Mouse (Mus musculus) ES-E14 (cell line): Measurements from ENCODE around the gene Comtd1. TPM values are rescaled to one million over a fixed set of nuclear protein-coding genes. Genes with fewer than 3 reads are reported as not detected.

ENCODE experiments used
- DNase-seq: peaks from one replicate; pipeline ENCODE4 v3.0.0-alpha.2; 2013; ENCODE audit warnings: low read depth, low spot score
- H3K27ac ChIP-seq: 2 replicates; pipeline ENCODE4 v1.5.1; 2012; ENCODE audit warnings: low read depth, mild to moderate bottlenecking, low read length, moderate library complexity, mixed read lengths; ENCODE audit not compliant: poor library complexity, insufficient read depth, severe bottlenecking
- H3K36me3 ChIP-seq: 2 replicates; pipeline ENCODE4 v1.6.1; 2012; ENCODE audit warnings: mild to moderate bottlenecking, low read length, moderate library complexity, mixed read lengths; ENCODE audit not compliant: control insufficient read depth, poor library complexity, insufficient read depth, severe bottlenecking
- H3K4me1 ChIP-seq, 2 experiments: fragments of 150-350 bp in 1 of 2; sonication (generic) in 1 of 2; 2 replicates each; pipeline ENCODE4 v1.6.1; 2012; ENCODE audit warnings: low read length in 2 of 2, mild to moderate bottlenecking in 1 of 2, mixed read lengths in 1 of 2; ENCODE audit not compliant: control insufficient read depth in 2 of 2, insufficient read depth in 2 of 2, poor library complexity in 1 of 2
- H3K4me3 ChIP-seq, 2 experiments: fragments of 150-350 bp in 1 of 2; sonication (generic) in 1 of 2; 2 replicates each; pipeline ENCODE4 v1.5.1; 2012; ENCODE audit warnings: low read length in 2 of 2, low read depth in 1 of 2, mild to moderate bottlenecking in 1 of 2, mixed read lengths in 1 of 2; ENCODE audit not compliant: insufficient read depth in 1 of 2, poor library complexity in 1 of 2, severe bottlenecking in 1 of 2
- H3K9ac ChIP-seq: 2 replicates; pipeline ENCODE4 v1.6.1; 2012; ENCODE audit warnings: low read depth, mild to moderate bottlenecking, low read length, mixed read lengths; ENCODE audit not compliant: poor library complexity, insufficient read depth, severe bottlenecking
- H3K9me3 ChIP-seq: fragments of 150-350 bp; sonication (generic); 2 replicates; pipeline ENCODE4 v1.6.1; 2012; ENCODE audit warnings: low read depth, mild to moderate bottlenecking, low read length; ENCODE audit not compliant: control insufficient read depth, insufficient read depth
- CHD2 ChIP-seq: IDR thresholded peaks from 2 replicates; pipeline ENCODE4 v1.6.1; 2014; ENCODE audit warnings: mild to moderate bottlenecking, low read depth, low read length, inconsistent platforms
- HCFC1 ChIP-seq: IDR thresholded peaks from 2 replicates; pipeline ENCODE4 v1.6.1; 2012; ENCODE audit warnings: low read length, inconsistent platforms, borderline replicate concordance; ENCODE audit not compliant: insufficient read depth
- MAFK ChIP-seq: IDR thresholded peaks from 2 replicates; pipeline ENCODE4 v1.6.1; 2014; ENCODE audit warnings: mild to moderate bottlenecking, low read depth, low read length, inconsistent platforms; ENCODE audit not compliant: insufficient read depth
- ZC3H11A ChIP-seq: IDR thresholded peaks from 2 replicates; pipeline ENCODE4 v1.6.1; 2012; ENCODE audit warnings: low read depth, mild to moderate bottlenecking, inconsistent platforms, low read length, borderline replicate concordance
- ZNF384 ChIP-seq: IDR thresholded peaks from 2 replicates; pipeline ENCODE4 v1.6.1; 2012; ENCODE audit warnings: low read depth, low read length, inconsistent platforms
- in situ Hi-C, 2 experiments: fragments of 600-800 bp; cut with MboI; formaldehyde crosslinking; loops; one replicate each; pipeline ENCODE4 v1.15.1; 2025; ENCODE audit warnings: low sequenced_read_pairs in 2 of 2, inconsistent platforms in 1 of 2; ENCODE audit not compliant: unreplicated experiment in 2 of 2
- total RNA-seq: library from RNA; depleted of rRNA; stranded (reverse); fragments of 300-350 nt; gene quantifications from 2 replicates; pipeline ENCODE4 v1.2.3, GENCODE M21; 2012

Gene Comtd1
- total RNA-seq, 1 experiment, result 36.6 TPM

DNA sequence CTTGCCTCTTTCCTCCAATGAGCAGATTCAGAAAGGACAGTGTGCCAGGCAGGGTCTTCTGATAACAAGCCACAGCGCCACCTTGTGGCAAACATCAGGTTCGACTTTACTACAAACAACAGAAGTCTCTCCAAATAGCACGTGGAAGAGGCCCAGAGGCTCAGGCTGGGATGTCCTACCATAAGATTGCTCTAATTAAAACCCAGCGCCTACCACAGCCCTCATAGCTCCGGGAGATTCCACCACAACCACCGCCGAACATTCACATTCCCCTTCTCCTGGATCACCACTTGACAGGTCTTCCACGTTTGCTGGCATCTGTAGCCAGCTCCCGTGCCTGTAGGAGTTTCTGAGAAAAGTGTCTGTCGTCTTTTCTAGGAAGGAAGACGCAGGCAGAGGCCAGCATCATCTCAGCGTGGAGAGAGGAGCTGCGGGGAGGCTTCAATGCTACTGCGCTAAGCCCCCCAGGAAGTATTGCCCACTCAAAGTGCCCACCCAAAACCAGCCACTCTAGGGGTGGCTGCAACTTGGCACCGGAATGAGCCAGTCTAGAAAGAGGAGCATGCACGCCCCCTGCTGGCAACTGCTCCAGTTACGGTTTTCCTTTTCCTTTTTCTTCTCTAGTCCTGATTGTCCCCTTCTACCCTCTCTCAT is 4.8 kb upstream of the Comtd1 start:
- no peaks in the 10 kb centered on the region for H3K9me3 ChIP-seq
- peak overlapping the region in 1 of 2 experiments; percentile 34; a peak in 1 of 4 replicates for H3K4me3 ChIP-seq
- peaks cover 0 to 15% of the 10 kb centered on the region in 2 experiments; a peak in 1 of 4 replicates for H3K4me1 ChIP-seq
- TF ChIP-seq ZNF384, result no peak
- no peak for TF ChIP-seq MAFK
- TF ChIP-seq CHD2, result no peak
- H3K27ac ChIP-seq, result no peak overlapping the region
- peak; percentile 90 for DNase-seq
- in situ Hi-C loops, result loop anchor here in 1 of 2 experiments (25.0 kb wide), 1 partner anchor 716 kb away; no protein-coding TSS in a partner anchor
- H3K36me3 ChIP-seq, result no peaks in the 10 kb centered on the region
- peak overlapping the region; percentile 53; the same call in 1 of the 2 replicates for H3K9ac ChIP-seq

GRCm38 (mm10) chr14:21851996-21852791 is 3.4 kb upstream of the Comtd1 start:
- no peak overlapping the region for H3K9ac ChIP-seq
- H3K4me1 ChIP-seq, result peaks cover 0 to 14% of the 10 kb centered on the region in 2 experiments; a peak in 1 of 4 replicates
- no peak for DNase-seq
- H3K36me3 ChIP-seq, result peaks cover 2% of the 10 kb centered on the region; the same call in 1 of the 2 replicates
- no peak overlapping the region for H3K4me3 ChIP-seq
- in situ Hi-C loops, result loop anchor here in 1 of 2 experiments (25.0 kb wide), 1 partner anchor 715 kb away; no protein-coding TSS in a partner anchor
- H3K9me3 ChIP-seq, result no peaks in the 10 kb centered on the region
- no peak overlapping the region for H3K27ac ChIP-seq
- no peak for TF ChIP-seq ZNF384
- TF ChIP-seq MAFK, result no peak
- no peak for TF ChIP-seq CHD2
- no peak for TF ChIP-seq ZC3H11A
- no peak for TF ChIP-seq HCFC1

- DNase-seq, result no peak
- in situ Hi-C loops, result loop anchor here in 1 of 2 experiments (25.0 kb wide), 1 partner anchor 713 kb away; no protein-coding TSS in a partner anchor
- Histone ChIP-seq H3K4me3 (peak overlapping the region; percentile 44 to 45; a peak in 3 of 4 replicates), H3K36me3 (peaks cover 15% of the 10 kb centered on the region), H3K9ac (peak overlapping the region; percentile 30; the same call in 1 of the 2 replicates), H3K27ac (no peak overlapping the region), H3K9me3 (no peaks in the 10 kb centered on the region), H3K4me1 (peaks cover 0 to 8% of the 10 kb centered on the region in 2 experiments; a peak in 1 of 4 replicates)
- no peak for TF ChIP-seq MAFK
- TF ChIP-seq HCFC1, result no peak
- TF ChIP-seq CHD2, result no peak
- no peak for TF ChIP-seq ZNF384
- no peak for TF ChIP-seq ZC3H11A
Measured at GRCm38 (mm10) chr14:21850419-21851127, 1.8 kb upstream of the Comtd1 start.

DNA sequence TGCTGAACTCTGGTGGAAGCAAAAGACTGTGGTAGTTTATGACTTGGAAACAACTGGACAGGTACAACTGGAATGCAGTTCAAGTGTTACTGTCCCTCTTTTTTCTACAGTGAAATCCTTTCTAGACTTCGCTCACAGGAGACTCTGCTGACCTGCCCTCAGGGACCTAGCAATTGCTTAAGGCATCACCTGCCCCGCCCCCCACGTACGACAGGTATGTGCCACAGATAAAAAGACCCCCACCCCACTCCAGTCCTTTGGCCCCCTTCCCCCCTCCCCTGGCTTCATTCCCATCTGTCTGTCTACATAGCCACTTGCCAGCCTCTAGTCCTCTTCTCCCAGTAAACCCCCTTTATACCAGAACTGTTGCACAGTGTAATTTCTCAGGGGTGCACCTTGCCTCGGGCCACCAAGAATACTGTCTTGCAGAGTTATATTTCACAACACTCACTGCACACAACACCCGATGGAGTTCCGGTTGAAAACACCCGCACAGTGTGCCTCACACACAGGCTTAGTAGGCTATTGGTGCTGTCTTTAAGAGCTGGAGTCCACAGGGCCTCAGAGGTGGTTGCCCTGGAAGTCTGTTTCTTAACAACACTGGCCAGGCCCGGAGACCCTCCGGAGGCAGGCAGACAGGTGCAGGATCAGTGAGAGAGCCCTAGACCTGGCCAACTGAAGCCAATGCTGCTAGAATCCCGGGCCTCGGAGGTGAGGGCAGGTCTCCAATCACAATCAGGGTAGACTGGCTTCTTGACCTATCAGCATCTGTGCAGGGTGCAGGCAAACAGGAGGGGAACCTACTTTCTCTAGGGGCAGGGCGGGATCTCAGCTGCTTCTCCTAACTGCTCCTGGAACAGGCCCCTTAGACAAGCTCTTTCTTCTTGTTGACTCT is 994 bp upstream of the Comtd1 start:
- Histone ChIP-seq H3K36me3 (peaks cover 20% of the 10 kb centered on the region), H3K27ac (no peak overlapping the region), H3K9me3 (no peaks in the 10 kb centered on the region), H3K4me3 (peak overlapping the region; percentile 44 to 45; a peak in 2 of 4 replicates), H3K4me1 (peaks cover 0 to 8% of the 10 kb centered on the region in 2 experiments; a peak in 1 of 4 replicates), H3K9ac (no peak overlapping the region; the same call in 1 of the 2 replicates)
- peak; percentile 47 for DNase-seq
- in situ Hi-C loops, result loop anchor here in 1 of 2 experiments (25.0 kb wide), 1 partner anchor 712 kb away; no protein-coding TSS in a partner anchor
- TF ChIP-seq ZNF384 (no peak), MAFK (no peak), CHD2 (no peak), HCFC1 (no peak), ZC3H11A (no peak)
